Mouse (Mus musculus): ENCODE data around the gene Raver2.
"Not testable (repeated sequence)": the region's sequence is repeated elsewhere in the genome, so short reads cannot be mapped to it uniquely, and the experiment has no call there.

- TF ChIP-seq EP300, CTCF (IDR thresholded peaks at IDR 0.05; ENCODE audit: low read depth): not testable (repeated sequence)
These were observed 21.8 kb downstream of the Raver2 start for GRCm38 (mm10) chr4:101090630-101091029.

Measured in liver, embryonic 14.5 days (tissue).